Comparison of ENCODE assay signal across 26 mouse cellular contexts in genomic region chr3:58895131-58895530, GRCm38 (mm10). TPM values are rescaled to one million over a fixed set of nuclear protein-coding genes. Genes with fewer than 3 reads are reported as not detected.
A peak's percentile ranks its signal among the peaks of the same experiment; 100 is the strongest.
DNase-seq lines count a peak whose midpoint lies in the region; ATAC-seq lines count a peak whose summit lies in the region.
"Had no signal": no experiment of that assay in that cellular context is flagged by ENCODE, and none has a peak within 500 bp of the region (broad histone marks: within the 10 kb centered on the region; RNA-seq: fewer than 3 reads in every experiment).

No protein-coding gene starts in this region.

- no peak for ATAC-seq in neural tube, embryonic 15.5 days (ENCODE audit: low FRiP score)
- ATAC-seq: activated CD4-positive, CD25-positive, alpha-beta regulatory T cell, adult 4 months; CD4-positive, CD25-positive, alpha-beta regulatory T cell, adult 4 months; forebrain, embryonic 13.5 days; forebrain, embryonic 15.5 days; forebrain, postnatal 0 days; Patski had no signal

- no peaks in the 10 kb centered on the region for H3K36me3 ChIP-seq in neural tube, embryonic 15.5 days
- H3K36me3 ChIP-seq: embryonic facial prominence, embryonic 12.5 days; embryonic facial prominence, embryonic 15.5 days; forebrain, embryonic 15.5 days; G1E had no signal

- DNase-seq in neural tube, embryonic 10.5 days (ENCODE audit: extremely low spot score, low spot score): no peak
- peak; percentile 58 for DNase-seq in fat pad, adult 2 months (ENCODE audit: extremely low read depth, low read depth, low spot score)
- DNase-seq in kidney, postnatal 25 days: no peak
- no peak for DNase-seq in embryo, embryonic 10 days (ENCODE audit: low spot score)
- DNase-seq: adrenal gland, adult 8-10 months; adrenal gland, postnatal 14 days; adrenal gland, postnatal 36 days; B cell, adult 2 months; cerebellum, adult 11-12 months; cerebellum, adult 2 months; cerebellum, adult 9-10 months; cerebellum, postnatal 10 days; cerebellum, postnatal 25 days; embryo, embryonic 11 days; forebrain, postnatal 0 days had no signal

- no peaks in the 10 kb centered on the region for H3K4me1 ChIP-seq in neural tube, embryonic 15.5 days
- H3K4me1 ChIP-seq: embryonic facial prominence, embryonic 15.5 days; forebrain, embryonic 13.5 days had no signal

- H3K4me2 ChIP-seq in neural tube, embryonic 15.5 days: no peak overlapping the region
- H3K4me2 ChIP-seq: embryonic facial prominence, embryonic 12.5 days; embryonic facial prominence, embryonic 15.5 days; forebrain, embryonic 13.5 days; forebrain, embryonic 15.5 days had no signal

- no peaks in the 10 kb centered on the region for H3K9me3 ChIP-seq in neural tube, embryonic 15.5 days (replicated peaks)
- H3K9me3 ChIP-seq: embryonic facial prominence, embryonic 12.5 days; embryonic facial prominence, embryonic 15.5 days; forebrain, embryonic 13.5 days; forebrain, embryonic 15.5 days; G1E had no signal

- H3K4me3 ChIP-seq in neural tube, embryonic 15.5 days (replicated peaks): no peak overlapping the region
- H3K4me3 ChIP-seq: embryonic facial prominence, embryonic 12.5 days; embryonic facial prominence, embryonic 15.5 days; erythroblast, embryonic 14.5 days; forebrain, embryonic 13.5 days; forebrain, embryonic 15.5 days had no signal

- no peaks in the 10 kb centered on the region for H3K27me3 ChIP-seq in neural tube, embryonic 15.5 days (replicated peaks)
- H3K27me3 ChIP-seq: CH12.LX; embryonic facial prominence, embryonic 12.5 days; embryonic facial prominence, embryonic 15.5 days; forebrain, embryonic 13.5 days; forebrain, embryonic 15.5 days; Patski had no signal

- H3K9ac ChIP-seq in neural tube, embryonic 15.5 days (replicated peaks): no peak overlapping the region
- H3K9ac ChIP-seq: embryonic facial prominence, embryonic 12.5 days; embryonic facial prominence, embryonic 15.5 days; forebrain, embryonic 13.5 days; forebrain, embryonic 15.5 days; forebrain, postnatal 0 days had no signal

- 95% methylated on average over 5 of the region's 5 CpGs for WGBS in neural tube, embryonic 15.5 days

- H3K27ac ChIP-seq in neural tube, embryonic 15.5 days (replicated peaks): peak overlapping the region; percentile 19
- H3K27ac ChIP-seq: embryonic facial prominence, embryonic 12.5 days; embryonic facial prominence, embryonic 15.5 days; forebrain, embryonic 13.5 days; forebrain, embryonic 15.5 days had no signal

RNA-seq across cellular contexts. Expression of gene Clrn1, which starts 10.0 kb away (rescaled TPM):
- polyA plus RNA-seq in neural tube, embryonic 15.5 days (2015; fragmentation: Nextera tagmentation; extraction: Ambion mirVana): 1.2 and 2.6 TPM in 2 replicates
- polyA plus RNA-seq: activated CD4-positive, CD25-positive, alpha-beta regulatory T cell, adult 4 months; CD4-positive, CD25-positive, alpha-beta regulatory T cell, adult 4 months; erythroblast, embryonic 14.5 days; G1E; Patski had no signal
